Mouse (Mus musculus): Measurements from ENCODE around the gene Apobec4. TPM values are rescaled to one million over a fixed set of nuclear protein-coding genes. Genes with fewer than 3 reads are reported as not detected.
"Not testable (repeated sequence)": the region's sequence is repeated elsewhere in the genome, so short reads cannot be mapped to it uniquely, and the experiment has no call there.

The Apobec4 gene
- polyA plus RNA-seq, 1 experiment from 2014 or later = not detected

GRCm38 (mm10) chr1:152771016-152771415, 20.7 kb downstream of the Apobec4 start:
- H3K4me1 ChIP-seq (replicated peaks) = peaks cover 10% of the 10 kb centered on the region
- H3K4me2 ChIP-seq (replicated peaks) = no peak overlapping the region
- H3K9me3 ChIP-seq = no peaks in the 10 kb centered on the region
- WGBS = 91% methylated on average over 9 of the region's 9 CpGs
- no peaks in the 10 kb centered on the region for H3K27me3 ChIP-seq
- no peak overlapping the region for H3K27ac ChIP-seq
- ATAC-seq = no peak
- H3K9ac ChIP-seq (replicated peaks) = no peak overlapping the region
- no peak overlapping the region for H3K4me3 ChIP-seq (replicated peaks)
- peaks cover 61% of the 10 kb centered on the region for H3K36me3 ChIP-seq

GRCm38 (mm10) chr1:152774601-152775000, 24.2 kb downstream of the Apobec4 start:
- 90% methylated on average over 3 of the region's 3 CpGs for WGBS
- not testable (repeated sequence) for H3K4me3 ChIP-seq (replicated peaks); H3K27me3 ChIP-seq; H3K27ac ChIP-seq; ATAC-seq; H3K4me1 ChIP-seq (replicated peaks); H3K4me2 ChIP-seq (replicated peaks); H3K9me3 ChIP-seq; H3K9ac ChIP-seq (replicated peaks)
- peaks cover 59% of the 10 kb centered on the region for H3K36me3 ChIP-seq

GRCm38 (mm10) chr1:152779071-152779737, 28.9 kb downstream of the Apobec4 start:
- H3K9me3 ChIP-seq = no peaks in the 10 kb centered on the region
- 38% methylated on average over 10 of the region's 10 CpGs for WGBS
- H3K27ac ChIP-seq = no peak overlapping the region
- H3K4me1 ChIP-seq (replicated peaks) = no peaks in the 10 kb centered on the region
- H3K4me3 ChIP-seq (replicated peaks) = no peak overlapping the region
- no peak overlapping the region for H3K9ac ChIP-seq (replicated peaks)
- ATAC-seq = peak; percentile 58; the same call in 1 of the 2 replicates
- no peaks in the 10 kb centered on the region for H3K27me3 ChIP-seq
- H3K36me3 ChIP-seq = peaks cover 22% of the 10 kb centered on the region
- no peak overlapping the region for H3K4me2 ChIP-seq (replicated peaks)

GRCm38 (mm10) chr1:152784620-152785019, 34.3 kb downstream of the Apobec4 start:
- WGBS = 96% methylated on average over 8 of the region's 8 CpGs
- Histone ChIP-seq H3K27me3 (no peaks in the 10 kb centered on the region), H3K9ac (replicated peaks) (no peak overlapping the region), H3K4me3 (replicated peaks) (no peak overlapping the region), H3K4me1 (replicated peaks) (no peaks in the 10 kb centered on the region), H3K27ac (no peak overlapping the region), H3K36me3 (no peaks in the 10 kb centered on the region), H3K4me2 (replicated peaks) (no peak overlapping the region), H3K9me3 (no peaks in the 10 kb centered on the region)
- ATAC-seq = no peak

DNA sequence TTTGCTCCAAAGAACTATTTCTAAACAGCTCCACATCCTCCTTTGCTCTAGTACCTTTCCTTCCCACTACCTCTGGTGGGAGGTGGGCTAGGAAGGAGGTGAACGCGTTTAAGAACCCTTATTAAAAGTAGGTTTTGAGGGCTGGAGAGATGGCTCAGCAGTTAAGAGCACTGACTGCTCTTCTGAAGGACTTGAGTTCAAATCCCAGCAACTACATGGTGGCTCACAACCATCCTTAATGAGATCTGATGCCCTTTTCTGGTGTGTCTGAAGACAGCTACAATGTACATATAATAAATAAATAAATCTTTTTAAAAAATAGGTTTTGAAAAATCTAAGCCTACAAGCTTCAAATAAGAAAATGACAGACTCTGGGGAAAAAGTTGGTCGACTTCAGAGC, 35.1 kb downstream of the Apobec4 start:
- ATAC-seq; H3K9ac ChIP-seq (replicated peaks); H3K4me1 ChIP-seq (replicated peaks); H3K4me2 ChIP-seq (replicated peaks); H3K27me3 ChIP-seq; H3K9me3 ChIP-seq; H3K27ac ChIP-seq; H3K4me3 ChIP-seq (replicated peaks); H3K36me3 ChIP-seq: not testable (repeated sequence)
- WGBS = 87% methylated on average over 3 of the region's 3 CpGs

- 90% methylated on average over 4 of the region's 4 CpGs for WGBS
- no peak overlapping the region for H3K27ac ChIP-seq
- H3K27me3 ChIP-seq = no peaks in the 10 kb centered on the region
- no peaks in the 10 kb centered on the region for H3K36me3 ChIP-seq
- H3K4me3 ChIP-seq (replicated peaks) = no peak overlapping the region
- H3K9ac ChIP-seq (replicated peaks) = no peak overlapping the region
- H3K4me1 ChIP-seq (replicated peaks) = 0 out of 2 replicates have a peak, but pooled peaks cover 4% of the 10 kb centered on the region
- H3K9me3 ChIP-seq = no peaks in the 10 kb centered on the region
- no peak overlapping the region for H3K4me2 ChIP-seq (replicated peaks)
- ATAC-seq = no peak
Measured at GRCm38 (mm10) chr1:152786953-152787352, 36.6 kb downstream of the Apobec4 start.

DNA sequence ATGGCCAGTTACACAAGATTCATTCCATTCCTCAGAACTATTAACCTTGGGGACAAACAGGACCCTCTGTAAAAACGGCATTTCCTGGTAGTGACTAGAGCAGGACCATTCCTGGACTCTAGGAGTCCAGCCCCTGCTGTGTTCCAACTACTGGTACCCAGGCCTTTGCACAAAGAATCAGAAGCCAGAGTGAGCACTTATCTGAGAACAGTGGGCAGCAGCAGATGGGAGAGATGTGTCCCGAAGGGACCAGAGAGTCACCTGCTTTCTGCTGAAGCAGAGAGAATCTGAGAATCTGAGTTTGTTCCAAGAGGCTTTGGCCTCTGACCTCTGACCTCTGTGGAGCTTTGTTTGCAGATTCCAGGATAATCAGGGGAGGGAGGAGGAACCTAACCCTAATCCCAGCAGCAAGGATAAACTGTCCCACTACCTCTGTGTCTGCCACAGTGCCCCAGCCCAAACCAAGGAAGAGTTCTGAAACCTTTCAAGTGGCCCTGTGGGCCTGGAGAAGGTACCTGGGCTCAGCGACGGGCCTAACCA, 37.8 kb downstream of the Apobec4 start:
- Histone ChIP-seq H3K4me3 (replicated peaks) (no peak overlapping the region), H3K4me2 (replicated peaks) (no peak overlapping the region), H3K36me3 (no peaks in the 10 kb centered on the region), H3K9ac (replicated peaks) (no peak overlapping the region), H3K4me1 (replicated peaks) (peaks cover 10% of the 10 kb centered on the region), H3K9me3 (no peaks in the 10 kb centered on the region), H3K27me3 (no peaks in the 10 kb centered on the region), H3K27ac (no peak overlapping the region)
- 15% methylated on average over 4 of the region's 4 CpGs for WGBS
- no peak for ATAC-seq

DNA sequence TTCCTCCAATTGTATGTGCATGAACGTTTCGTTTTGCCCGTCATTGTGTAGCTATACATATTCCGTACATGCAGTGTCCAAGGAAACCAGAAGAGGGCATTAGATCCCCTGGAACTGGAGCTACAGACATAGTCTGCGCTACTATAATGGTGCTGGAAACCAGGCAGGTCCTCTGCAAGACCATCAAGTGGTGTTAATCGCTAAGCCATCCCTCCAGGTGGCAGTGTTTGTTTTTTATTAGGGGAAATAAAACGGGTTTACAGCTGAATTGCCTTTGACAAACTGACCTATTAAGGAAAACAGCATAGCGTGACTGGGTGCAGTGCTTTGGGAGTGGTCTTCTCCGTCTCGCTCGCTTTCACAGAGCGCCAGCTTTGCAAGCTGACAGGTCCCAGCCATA, 39.9 kb downstream of the Apobec4 start:
- Histone ChIP-seq H3K4me3 (replicated peaks) (no peak overlapping the region), H3K27ac (no peak overlapping the region), H3K4me1 (replicated peaks) (peaks cover 16% of the 10 kb centered on the region), H3K9ac (replicated peaks) (no peak overlapping the region), H3K36me3 (no peaks in the 10 kb centered on the region), H3K4me2 (replicated peaks) (no peak overlapping the region), H3K9me3 (no peaks in the 10 kb centered on the region), H3K27me3 (no peaks in the 10 kb centered on the region)
- ATAC-seq = 0 out of 2 replicates have a peak, but pooled peaks have one; percentile 27
- WGBS = 35% methylated on average over 12 of the region's 12 CpGs

DNA sequence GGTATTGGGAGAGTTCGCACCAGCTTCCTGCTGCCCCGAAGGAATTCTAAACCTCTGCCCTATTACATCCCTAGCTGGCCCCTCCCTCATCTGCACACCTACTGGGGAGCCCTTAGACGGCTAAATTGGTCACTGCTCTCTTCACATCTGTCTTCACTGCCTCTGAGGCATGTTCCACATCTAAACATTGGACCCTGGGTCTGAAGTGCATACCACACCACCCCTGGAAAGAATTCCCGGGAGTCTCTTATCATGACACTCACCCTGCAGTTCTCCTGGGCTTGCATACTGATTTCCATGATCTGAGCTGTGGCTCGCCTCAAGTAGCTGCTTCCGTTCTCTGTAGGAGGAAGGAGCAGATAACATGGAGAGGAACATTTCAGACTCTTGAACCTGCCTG, 40.5 kb downstream of the Apobec4 start:
- no peak overlapping the region for H3K9ac ChIP-seq (replicated peaks)
- no peak overlapping the region for H3K4me2 ChIP-seq (replicated peaks)
- H3K9me3 ChIP-seq = no peaks in the 10 kb centered on the region
- H3K4me1 ChIP-seq (replicated peaks) = peaks cover 16% of the 10 kb centered on the region
- 0 out of 2 replicates have a peak, but pooled peaks have one; percentile 14 for ATAC-seq
- no peaks in the 10 kb centered on the region for H3K27me3 ChIP-seq
- H3K4me3 ChIP-seq (replicated peaks) = no peak overlapping the region
- H3K36me3 ChIP-seq = no peaks in the 10 kb centered on the region
- 34% methylated on average over 6 of the region's 6 CpGs for WGBS
- no peak overlapping the region for H3K27ac ChIP-seq

DNA sequence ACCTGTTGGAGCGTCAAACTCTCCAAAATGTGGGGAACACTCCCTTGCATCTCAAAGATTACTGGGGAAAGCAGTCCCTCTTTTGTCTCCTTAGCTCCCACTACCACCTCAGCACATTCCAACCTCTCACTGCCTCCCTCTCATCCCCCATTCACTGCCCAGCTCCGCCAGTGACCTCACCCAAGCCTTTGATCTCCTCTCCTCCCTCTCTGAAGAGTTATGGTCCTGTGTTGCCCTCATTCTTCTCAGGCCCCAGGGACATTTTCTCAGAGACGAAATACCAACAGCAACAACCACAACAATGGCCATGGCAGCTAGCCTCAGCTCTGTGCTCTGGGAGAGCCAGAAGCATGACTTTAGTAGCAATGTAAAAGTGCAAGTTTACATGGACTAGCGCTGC, 40.9 kb downstream of the Apobec4 start:
- Histone ChIP-seq H3K27ac (no peak overlapping the region), H3K4me3 (replicated peaks) (no peak overlapping the region), H3K27me3 (no peaks in the 10 kb centered on the region), H3K36me3 (no peaks in the 10 kb centered on the region), H3K9me3 (no peaks in the 10 kb centered on the region), H3K4me1 (replicated peaks) (peaks cover 16% of the 10 kb centered on the region), H3K9ac (replicated peaks) (no peak overlapping the region), H3K4me2 (replicated peaks) (no peak overlapping the region)
- ATAC-seq = no peak
- 29% methylated on average over 4 of the region's 4 CpGs for WGBS

DNA sequence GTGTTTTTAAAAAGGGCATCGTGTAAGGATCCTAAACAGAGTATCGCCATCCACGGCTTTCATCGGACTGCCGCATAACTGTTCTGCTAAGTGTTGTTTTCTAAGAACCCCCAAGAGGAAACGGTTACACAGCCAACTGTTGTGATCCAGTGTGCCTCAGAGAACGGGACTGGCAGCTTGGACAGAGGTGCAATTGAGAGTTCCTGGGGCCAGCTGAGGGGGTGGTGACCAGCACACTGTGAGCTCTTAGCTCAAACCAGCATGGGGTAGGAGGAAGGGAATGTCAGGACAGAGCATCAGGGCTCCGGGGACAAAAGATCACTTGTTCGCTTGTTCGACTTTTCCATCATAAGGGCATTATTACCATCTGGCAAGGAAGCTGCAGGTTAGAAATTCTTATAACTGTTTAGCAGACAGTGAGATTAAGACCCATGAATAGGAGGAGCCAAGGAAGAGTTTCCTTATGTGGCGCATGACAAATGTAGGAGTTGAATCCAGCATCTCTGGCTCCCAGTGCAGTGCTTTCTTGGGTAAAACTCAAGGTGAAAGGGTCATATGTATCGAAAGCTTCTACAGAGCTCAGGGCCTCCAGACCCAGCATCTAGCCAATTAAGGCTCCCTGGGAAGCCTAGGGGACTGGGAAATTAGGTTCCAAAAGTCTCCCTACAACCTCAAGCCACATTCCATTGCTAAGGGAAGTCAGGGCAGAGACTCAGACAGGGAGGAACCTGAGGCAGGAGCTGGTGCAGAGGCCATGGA, 42.6 kb downstream of the Apobec4 start:
- ATAC-seq = 0 out of 2 replicates have a peak, but pooled peaks have one; percentile 47
- no peak overlapping the region for H3K9ac ChIP-seq (replicated peaks)

GRCm38 (mm10) chr1:152793495-152794130, 43.3 kb downstream of the Apobec4 start:
- Histone ChIP-seq H3K27me3 (no peaks in the 10 kb centered on the region), H3K27ac (0 out of 2 replicates have a peak overlapping the region, but pooled peaks have one; percentile 5), H3K4me3 (replicated peaks) (no peak overlapping the region), H3K4me2 (replicated peaks) (no peak overlapping the region), H3K4me1 (replicated peaks) (peaks cover 16% of the 10 kb centered on the region), H3K9me3 (no peaks in the 10 kb centered on the region), H3K36me3 (no peaks in the 10 kb centered on the region), H3K9ac (replicated peaks) (no peak overlapping the region)
- 25% methylated on average over 6 of the region's 6 CpGs for WGBS
- ATAC-seq = no peak

More for the DNA sequence above, 42.6 kb downstream of the Apobec4 start:
- Histone ChIP-seq H3K27me3 (no peaks in the 10 kb centered on the region), H3K4me1 (replicated peaks) (peaks cover 16% of the 10 kb centered on the region), H3K9me3 (no peaks in the 10 kb centered on the region), H3K36me3 (no peaks in the 10 kb centered on the region), H3K4me2 (replicated peaks) (no peak overlapping the region), H3K4me3 (replicated peaks) (no peak overlapping the region), H3K27ac (no peak overlapping the region)
- WGBS = 27% methylated on average over 12 of the region's 12 CpGs

All from midbrain, embryonic 13.5 days (tissue).